Mouse (Mus musculus) heart, adult 9 months (tissue): ENCODE data around the gene Ajap1.

Source experiments
- DNase-seq, 2 experiments: peaks; one replicate each; pipeline ENCODE4 v3.0.0; 2022; ENCODE audit warnings: low spot score in 2 of 2

The Ajap1 gene

DNA sequence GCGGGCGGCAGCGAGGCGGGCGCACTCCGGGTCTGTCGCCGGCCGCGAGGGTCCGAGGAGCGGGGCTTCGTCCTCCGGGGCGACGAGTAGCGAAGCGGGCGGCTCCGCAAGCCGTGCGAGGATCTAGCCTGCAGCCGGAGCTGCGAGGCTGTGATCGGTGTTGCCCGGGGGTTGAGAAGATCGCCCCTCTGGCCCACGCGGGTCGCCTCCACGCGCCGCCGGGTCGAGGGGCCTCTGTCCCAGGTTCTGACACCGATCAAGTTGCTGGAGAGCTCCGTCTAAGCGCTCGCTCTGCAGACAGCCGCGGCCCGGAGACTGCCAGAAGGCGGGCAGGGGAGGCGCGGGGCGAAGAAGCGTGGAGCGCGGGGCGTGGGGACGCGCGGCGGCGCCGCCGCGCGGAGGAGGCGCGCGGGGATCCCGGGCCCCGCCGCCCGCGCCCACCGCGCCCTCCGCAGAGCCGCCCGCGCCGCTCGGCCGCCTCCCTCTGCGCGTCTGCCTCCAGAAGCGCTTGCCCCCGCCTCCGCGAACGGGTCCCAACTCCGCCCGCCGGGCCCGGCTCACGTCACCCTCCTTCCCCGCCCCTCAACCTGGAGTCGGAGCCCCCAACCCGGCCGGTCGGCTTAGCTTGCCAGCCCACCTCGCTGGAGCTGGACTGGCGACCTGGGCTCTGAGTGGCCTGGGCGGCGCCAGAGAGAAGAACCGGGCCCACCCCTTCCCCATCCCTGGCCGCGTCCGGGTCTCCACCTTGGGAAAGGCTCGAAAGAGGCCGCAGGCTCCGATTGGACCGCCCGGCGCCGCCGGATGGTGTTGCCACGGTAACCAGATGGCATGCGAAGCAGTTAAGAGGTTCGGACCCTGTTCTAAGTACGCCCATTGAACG, at the start of gene Ajap1:
Gene Ajap1, minus strand, starts transcription at position 353 of the 880 bp plus-strand sequence.
- DNase-seq: no peak

DNA sequence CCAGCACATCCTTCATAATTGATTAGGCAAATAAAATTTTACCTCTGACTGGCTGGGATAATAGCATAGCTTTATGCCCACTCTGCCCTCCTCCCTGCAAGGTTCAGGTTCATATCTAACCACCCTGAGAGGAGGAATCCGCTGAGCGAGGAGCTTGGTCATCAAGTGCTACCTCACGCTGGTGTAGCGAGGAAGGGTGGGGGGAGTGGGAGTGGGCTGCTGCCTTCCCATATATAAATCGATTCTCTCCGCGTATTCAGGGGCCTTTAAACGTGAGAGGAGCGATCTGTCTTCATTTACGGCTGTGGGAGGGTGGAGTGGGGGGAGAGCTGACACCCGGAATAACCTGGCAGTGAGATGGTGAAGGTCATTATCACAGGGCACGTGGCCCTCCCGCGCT, 47.9 kb upstream of the Ajap1 start:
- no peak for DNase-seq

DNA sequence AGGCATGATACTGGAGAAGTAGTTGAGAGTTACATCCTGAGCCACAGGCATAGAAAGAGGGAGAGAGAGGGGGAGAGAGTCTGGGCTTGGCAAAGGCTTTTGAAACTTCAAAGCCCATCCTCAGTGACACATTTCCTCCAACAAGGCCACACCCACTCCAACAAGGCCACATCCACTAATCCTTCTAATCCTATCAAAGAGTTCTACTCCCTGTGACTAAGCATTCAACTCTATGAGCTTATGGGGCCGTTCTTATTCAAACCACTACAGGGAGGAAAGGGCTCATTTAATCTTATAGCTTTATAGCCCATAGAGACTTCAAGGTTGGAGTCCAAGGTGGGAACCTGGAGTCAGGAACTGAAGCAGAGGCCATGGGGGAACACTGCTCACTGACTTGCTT, 39.0 kb upstream of the Ajap1 start:
- DNase-seq: no peak

DNA sequence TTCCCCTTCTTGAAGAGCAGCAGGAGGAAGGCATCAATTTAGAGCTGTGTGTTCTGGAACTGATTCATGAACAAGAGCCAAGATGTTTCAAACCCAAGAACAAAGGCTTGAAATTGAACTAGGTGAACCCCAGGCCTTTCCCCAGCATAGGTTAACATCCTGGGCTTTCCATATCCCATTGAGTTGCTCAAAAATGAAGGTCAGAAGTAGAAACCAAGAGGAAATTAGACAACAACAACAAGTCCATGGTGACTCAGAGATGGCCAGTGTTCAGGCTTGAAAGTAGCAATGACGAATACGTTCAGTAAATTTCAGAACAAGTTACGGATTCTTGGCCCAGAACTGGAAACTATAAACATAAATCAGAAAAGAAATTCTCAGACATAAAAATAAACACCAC, 37.3 kb upstream of the Ajap1 start:
- no peak for DNase-seq

DNA sequence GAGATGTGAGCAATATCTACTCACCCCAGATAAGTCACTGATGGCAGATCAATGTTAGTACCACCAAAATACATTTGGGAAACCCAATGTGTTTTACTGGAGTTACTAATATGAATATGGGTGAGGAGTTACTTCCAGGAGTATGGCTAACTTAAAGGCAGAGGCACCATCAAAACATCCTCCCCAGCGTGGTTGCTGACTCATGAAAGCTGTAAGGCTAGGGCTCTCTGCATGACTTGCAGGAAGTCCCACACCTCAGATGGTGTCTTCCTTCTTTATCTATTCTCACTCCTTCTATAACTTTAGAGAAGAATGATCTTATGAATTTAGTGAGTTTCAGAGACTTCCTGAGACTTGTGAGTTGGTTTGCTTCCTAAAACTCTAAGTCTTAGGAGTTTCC, 36.7 kb upstream of the Ajap1 start:
- DNase-seq: no peak

DNA sequence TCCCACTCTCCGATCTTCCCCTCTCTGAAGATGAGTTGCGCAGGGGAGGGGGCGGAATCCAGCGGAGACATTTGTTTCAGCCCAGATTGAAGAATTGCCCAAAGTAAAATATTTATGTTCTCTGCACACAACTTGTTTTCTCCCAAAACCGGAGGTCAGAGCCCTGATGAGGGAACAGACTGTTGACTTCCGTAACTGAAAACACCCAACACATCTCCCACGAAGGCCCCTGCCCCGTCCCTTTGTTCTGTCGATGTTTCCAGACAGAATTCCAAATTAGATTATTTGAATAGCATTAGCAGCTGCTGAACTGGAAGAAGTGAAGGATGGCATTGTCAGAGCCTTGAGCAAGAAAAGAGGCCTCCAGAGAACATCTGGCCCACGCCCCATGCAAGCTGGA, 33.2 kb upstream of the Ajap1 start:
- no peak for DNase-seq

DNA sequence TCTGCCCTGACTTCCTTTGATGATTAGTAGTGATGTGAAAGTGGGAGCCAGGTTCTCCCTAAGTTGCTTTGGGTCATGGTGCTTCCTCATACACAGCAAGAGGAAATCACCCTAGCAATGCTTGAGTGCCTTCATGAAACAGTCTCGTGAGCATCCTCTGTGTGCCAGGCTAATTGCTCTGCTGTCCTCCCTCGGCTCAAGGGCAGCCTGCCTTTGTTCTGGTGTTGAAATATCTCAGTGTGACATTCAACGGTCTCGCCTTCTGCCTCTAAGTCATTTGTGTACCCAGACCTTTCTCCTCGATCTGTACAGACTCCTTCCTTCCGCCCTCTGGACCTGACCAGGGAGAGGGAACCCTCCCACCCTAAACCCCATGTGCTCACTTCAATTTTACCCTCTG, 31.5 kb upstream of the Ajap1 start:
- no peak for DNase-seq

DNA sequence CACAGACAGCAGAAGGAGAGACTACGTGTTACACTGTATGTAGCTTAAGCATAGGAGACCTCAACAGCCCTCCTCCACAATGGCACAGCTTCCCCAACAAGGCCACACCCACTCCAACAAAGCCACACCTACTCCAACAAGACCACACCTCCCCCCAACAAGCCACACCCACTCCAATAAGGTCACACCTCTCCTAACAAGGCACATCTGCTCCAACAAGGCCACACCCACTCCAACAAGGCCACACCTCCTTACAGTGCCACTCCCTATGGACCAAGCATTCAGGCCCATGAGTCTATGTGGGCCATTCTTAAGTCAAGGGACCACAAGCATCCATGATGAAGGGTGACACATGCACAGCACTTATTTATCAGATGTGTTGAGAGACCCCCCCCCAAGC, 28.9 kb upstream of the Ajap1 start:
- DNase-seq: no peak

DNA sequence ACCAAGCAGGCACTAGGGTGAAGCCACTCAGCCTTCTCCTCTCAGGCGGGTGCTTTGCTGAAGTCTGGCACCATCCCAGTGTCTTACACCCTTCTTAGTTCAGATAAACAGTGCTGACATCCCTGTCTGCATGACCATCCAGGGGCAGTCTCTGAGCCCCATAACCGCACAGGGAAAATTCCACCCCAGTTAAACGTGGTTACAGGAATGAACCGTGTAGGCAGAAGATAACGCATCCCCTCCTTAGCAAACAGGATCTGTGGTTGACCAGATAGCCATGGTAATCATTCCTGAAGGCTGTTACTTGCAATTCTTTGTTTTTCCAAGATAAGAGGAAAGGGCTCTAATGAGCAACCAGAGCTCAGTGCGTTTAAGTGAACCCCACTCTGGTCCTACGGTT, 19.3 kb upstream of the Ajap1 start:
- no peak for DNase-seq

DNA sequence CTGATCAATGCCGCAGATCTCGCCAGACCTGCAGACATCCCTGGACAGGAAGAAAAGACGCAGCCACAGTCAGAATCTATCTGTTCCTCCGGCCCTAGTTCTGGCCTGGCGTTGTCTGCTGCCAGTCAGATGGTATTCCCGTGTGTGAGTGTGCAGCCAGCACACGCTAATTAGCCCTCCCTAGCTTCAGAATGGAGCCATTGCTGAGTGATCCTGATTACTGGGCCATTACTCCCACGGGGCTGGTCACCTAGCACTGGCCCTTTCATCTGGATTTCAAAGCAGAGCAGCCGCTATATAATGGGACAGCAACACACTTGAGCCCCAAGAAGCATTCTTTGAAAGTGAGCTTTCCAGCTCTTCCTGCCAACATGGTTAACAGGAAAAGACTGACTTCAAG, 9.8 kb upstream of the Ajap1 start:
- no peak for DNase-seq

DNA sequence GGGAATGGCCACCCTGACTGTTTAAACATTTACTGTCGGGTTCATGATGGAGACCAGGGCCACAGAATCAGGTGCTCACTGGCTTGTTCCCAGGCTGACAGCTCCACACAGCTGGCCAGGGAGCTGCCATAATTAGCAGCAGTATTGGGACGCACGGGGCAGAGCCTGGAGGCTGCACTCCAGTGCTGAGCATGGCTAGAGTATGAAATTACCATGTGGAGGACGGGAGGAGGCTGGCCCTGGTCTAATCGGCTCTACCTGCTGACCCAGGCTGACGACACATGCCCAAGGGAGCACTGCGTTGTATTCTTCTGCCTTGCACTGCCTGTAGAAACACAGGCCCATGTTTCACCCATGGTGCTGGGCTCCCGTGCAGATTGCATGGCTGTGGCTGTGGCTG, 6.5 kb upstream of the Ajap1 start:
- no peak for DNase-seq

DNA sequence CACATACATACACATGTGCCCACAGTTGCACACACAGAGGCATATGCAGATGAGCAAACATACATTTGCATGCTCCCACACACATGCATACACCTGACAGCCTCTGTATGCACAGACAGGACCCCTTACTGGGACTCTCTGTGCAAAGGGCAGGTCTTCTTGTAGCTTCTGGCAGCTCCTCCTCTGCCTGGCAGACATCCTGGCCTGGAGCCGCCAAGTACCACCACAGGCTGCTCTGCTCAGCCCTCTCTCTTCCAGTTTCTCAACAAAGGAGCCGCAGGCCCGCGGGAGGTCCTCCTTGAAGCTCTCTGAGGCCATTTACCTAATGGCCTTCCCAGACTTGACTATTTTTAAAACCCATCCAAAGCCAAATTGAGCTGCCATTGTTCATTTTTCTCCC, 3.3 kb upstream of the Ajap1 start:
- DNase-seq: no peak

DNA sequence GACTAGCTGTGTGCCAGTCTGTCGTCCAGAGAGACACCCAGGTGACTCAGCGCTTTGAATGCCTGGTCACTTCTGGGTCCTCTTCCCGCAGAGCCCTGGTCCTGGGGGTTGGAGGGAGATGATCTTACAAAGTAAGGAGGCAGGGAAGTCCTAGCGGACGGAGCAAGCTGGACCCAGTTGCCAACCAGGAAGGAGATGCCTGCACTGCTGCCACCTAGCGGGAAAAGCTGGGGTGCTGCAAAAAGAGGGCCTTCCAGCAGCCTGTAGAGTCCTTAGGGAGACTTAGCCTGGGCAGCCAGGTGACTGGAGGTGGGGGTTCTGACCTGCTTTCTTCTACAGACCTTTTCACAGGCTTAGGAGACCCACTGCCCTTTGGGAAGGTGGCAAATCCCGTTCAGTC, 1.8 kb upstream of the Ajap1 start:
- DNase-seq: peak; percentile 12 to 43

DNA sequence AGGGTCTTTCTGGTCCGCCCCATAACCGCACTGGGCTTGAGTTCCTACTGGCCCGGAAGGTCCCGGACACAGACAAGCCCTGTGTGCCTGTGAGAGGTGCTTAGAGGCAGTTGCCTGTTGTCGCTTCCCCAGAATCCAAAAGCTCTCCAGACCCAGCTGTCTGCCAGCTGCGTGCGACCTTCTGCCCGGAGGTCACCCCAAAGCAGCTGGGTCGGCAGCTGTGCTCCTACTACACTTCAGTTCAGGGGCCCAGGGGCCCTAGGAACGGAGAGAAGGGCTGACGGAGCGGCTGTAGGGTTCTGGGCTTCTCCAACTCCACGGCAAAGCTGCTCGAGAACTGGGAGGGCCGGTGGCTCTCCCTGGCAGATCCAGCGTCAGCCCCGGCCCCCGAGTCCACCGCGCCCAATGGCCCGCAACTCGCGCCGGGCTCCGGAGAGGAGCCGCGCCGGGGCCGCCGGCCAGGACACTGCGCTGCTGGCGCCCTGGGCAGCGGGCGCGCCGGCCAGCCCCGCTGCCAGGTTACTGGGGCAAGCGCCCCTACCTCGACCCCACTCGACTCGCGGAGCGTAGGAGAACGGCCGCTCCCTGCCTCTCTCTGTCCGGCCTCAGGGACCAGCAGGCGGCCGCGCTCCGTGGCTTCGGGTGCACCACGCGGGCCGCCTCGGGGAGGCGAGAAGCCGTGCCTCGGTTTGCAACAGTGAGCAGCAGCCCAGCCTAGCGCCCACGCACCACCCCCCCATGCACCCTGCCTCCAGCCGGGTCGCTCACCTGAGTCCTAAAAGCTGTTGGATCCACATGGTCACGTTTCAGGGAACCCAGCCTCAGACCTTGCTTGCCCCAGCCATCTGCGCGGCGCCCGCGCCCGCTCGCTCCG, 1.0 kb downstream of the Ajap1 start:
- no peak for DNase-seq

DNA sequence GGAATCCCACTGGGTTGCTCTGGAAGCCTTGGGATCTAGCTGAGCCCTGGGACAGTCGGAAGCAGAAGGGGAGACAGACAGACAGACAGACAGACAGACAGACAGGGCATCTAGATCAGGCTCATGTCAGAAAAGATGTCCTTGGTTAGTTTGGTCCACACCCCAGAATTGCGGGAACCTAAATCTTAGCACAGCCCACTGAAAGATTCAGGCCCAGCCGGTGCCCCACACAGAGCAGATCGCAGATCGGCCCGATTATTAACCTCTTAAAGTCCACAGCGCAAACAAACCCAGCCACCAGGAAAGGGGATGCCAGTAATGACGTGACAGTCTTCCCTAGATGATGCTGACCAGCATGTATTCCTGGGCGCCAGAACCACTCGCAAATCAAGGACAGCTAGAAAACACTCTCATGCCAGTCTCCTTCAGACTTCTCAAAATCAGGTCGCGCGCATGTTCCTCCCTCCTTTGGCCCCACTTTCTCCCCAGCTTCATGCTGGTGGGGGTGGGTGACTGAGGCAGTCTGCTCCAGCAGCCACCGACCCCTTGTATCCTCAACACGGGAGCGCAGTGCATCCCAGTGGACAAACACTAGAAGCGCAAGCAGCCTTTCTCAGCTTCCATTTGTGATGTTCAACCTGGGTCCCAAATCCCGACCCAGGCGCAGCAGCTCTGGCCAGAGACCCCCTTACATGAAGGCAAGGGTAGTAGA, 1.9 kb downstream of the Ajap1 start:
- DNase-seq: no peak

DNA sequence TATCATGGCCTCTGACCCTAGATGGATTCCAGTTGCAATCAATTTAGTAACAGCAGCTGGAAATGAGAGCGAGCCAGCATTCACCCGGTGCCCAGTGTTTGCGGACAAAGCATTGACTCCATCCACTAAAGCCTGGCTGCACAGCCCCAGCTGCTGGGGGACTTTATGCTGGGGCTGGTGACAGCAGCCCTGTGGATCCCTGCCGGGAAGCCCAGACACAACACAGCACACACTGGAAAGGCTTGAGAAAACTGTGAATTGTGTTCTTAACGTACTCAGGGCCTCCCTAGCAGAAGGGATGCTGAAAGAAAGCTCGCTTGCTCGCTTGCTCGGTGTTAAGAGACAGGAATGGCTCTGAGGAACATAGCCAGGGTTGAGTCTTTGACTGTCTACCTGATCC, 3.5 kb downstream of the Ajap1 start:
- no peak for DNase-seq

DNA sequence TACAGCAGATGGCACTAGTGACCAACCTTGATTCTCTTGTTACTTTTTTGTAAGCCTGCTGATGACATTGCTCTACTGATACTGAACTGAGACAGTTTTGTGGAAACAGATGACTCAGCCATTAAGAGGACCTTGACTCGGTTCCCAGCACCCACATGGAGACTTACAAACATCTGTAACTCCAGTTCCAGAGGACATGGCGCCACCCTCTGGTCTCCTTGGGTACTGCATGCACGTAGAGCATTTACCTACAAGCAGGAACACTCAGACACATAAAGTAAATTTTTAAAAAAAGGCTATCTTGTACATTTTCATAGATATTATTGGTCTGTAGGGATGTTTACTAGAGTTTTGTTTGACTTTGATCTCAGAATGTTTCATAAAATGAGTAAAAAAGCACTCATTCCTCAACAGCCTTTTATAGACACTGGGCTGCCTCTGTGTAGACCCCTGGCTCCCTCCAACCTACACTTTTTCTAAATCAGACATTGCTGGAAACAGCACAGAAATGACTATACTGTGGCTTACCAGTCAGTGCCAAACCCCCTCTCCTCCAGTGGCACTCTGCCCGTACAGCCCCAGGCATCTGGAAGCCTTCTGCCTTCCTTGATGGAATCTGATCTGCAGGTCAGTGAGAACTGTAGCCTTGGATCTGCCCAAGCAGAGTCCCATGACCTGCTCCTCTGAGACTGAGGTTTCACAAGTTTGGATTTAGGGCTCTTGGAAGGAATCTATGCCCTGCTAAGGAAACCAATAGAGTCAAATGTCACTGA, 8.9 kb downstream of the Ajap1 start:
- no peak for DNase-seq

DNA sequence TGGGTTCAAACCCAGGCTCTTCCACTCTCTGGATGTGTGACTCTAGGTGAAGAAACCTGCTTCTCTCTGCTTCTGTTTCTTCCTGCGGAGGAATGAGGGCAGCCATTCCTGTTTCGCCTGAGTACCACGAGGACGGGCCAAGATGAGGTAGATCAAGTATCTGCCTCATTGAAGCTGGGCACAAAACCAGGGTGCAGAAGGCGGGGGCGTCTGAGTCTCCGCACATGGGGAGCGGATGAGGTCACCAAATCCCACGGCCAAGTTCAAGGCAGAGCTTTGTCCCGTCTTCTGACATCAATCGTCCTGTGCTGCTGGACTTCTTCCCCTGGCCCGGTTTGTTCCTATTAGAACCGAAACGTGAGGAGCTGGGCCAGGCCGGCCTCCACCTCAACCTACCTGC, 12.9 kb downstream of the Ajap1 start:
- DNase-seq: no peak

DNA sequence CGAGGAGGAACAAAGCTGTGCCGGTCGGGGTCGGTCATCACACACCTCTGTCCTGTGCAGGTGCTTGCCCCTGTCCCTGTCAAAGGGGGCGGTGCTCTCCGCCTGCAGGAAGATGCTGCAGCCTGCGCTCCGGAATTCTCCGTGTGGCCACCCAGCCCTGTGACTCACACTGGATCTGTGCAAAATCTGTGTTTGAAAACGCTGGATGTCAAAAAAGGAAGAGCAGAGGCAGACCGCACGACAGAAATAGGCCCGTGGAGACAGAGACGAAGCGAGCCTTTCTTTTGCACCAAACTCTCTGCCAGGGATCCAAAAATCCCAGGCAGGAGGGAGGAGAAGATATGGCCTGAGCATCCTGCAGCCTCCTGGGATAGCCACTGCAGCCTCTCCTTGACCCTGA, 22.7 kb downstream of the Ajap1 start:
- DNase-seq: no peak

DNA sequence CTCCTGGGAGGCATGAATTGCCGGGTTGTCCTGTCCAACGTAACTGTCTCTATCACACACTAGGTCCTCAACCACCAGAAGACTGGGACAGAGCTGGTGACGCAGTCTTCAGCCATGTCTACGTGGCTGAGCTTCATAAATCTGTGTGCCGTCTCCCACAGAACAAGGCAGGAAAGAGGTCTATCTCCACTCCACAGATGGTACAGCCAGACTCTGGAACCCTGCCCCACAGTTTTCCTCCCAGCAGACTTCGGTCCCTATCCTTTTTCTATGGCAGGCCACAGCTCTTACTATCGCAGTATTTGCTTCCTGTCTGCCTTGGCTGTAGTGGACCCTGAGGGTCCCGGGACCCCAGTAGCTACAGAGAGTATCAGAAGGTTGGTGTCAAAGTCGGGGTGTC, 23.1 kb downstream of the Ajap1 start:
- DNase-seq: no peak

DNA sequence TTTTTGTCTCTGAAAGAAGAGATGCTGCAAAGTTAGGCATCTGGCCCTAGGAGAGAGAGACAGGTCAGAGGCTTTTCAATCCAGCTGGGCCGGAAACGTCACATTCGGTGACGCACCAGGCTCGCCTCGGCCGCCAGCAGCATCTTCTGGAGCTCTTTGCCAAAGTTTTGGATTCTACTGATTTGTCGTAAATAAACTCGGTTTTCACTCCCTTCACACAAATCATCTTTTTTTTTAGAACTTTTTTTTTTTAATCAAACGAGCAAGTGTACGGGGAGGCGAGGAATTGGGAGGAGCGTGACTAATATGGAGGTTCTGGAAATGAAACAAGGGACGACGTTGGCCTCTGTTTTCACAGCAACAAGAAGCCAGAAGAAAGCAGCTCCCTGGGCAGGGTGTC, 23.8 kb downstream of the Ajap1 start:
- DNase-seq: no peak

DNA sequence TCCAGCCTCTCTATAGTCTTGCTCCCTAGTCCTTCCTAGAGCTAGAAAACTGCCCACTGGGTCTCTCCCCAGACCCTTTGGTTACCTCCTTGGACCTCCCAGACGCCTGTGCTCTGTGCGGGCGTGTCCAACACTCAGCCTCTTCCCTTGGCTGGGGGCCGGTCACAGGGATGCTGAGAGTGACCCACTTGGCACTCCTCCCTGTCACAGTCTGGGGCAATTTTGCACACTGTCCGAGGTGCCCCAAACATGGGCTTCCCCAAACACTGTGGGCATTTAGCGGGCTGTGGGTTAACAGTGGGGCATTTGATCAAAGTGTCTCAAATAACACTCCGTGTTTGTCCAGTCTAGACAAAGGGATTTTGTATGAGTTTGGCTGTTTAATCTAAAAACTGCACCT, 29.1 kb downstream of the Ajap1 start:
- no peak for DNase-seq
